Mouse (Mus musculus): ENCODE data around the gene Pik3r2.
A peak's percentile ranks its signal among the peaks of the same experiment; 100 is the strongest.

The Pik3r2 gene

DNA sequence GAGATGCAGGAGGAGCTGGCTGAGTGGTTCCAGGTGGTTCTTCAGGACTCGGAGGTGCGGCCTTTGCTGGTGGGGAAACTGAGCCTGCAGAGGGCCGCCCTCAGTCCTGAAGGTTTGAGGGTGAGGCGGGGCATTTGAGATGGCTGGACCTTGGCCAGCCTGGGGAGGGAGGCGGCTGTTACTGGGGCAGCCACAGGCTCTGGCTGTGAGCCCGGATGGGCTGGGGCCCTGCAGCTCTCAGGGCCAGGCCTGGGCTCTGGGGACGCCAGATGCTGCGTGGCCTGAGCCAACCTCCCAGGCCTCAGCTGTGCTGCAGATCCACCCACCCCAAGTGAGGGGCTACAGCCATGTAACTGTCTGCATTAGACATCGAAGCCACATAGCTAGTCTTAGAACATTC, 2.7 kb downstream of the Pik3r2 start:
- peak; percentile 89 for DNase-seq (ENCODE audit: extremely low read depth, insufficient read length, low spot score)

DNA sequence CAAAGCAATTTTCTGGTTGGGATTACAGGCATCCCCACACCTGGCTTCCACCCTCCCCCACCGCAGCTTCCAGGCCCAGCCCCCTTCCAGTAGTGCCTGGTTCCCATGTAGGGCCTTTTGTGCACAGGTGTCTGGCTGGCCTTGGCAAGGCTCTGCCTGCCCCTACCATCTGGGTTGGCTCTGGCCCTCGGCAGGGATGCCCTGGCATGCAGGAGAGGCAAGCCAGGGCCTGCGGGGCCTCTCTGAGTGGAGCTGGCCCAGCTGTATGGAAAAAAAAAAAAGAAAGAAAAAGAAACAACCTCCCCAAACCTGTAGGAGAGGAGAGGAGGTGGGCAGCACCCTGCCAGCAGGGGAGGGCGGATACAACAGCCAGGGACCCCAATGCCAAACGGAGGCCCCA, 3.1 kb downstream of the Pik3r2 start:
- DNase-seq (ENCODE audit: extremely low read depth, insufficient read length, low spot score): no peak

DNA sequence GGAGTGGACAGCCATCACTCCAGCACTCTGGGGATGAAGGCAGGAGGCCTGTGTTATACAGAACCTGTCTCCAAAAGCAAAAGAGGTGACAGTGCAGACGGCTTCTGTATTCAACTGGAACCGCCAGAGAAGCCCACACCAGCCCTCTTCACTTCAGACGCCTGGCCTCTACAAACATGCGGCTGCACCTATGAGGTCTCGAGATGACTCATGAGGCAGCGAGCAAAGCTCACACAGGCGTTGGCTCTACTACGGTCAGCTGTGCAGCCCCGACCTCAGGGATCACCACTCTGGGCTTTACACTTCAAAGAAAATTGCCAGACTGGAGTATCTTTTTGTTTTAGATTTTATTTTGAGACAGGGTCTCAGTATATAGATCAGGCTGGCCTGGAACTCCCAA, 3.6 kb downstream of the Pik3r2 start:
- DNase-seq (ENCODE audit: extremely low read depth, insufficient read length, low spot score): peak; percentile 59

DNA sequence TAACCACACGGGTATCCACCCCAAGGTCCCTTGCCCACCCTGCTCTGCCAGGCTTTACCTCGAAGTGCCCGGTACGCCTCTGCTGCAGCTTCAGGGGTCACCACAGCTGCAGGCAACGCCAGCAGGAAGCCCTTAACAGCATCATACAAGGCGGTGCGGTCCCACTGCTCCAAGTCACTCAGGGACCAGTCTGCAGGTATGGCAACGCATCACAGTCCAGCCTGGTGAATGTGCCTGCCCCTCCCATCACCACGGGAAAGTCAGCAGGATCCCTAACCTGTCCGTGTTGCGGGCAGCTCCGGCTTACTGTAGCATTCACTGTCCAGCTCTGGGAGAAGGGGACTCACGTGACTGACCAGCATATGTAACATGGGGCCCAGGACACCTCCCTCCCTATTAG, 4.4 kb downstream of the Pik3r2 start:
- DNase-seq (ENCODE audit: extremely low read depth, insufficient read length, low spot score): no peak

DNA sequence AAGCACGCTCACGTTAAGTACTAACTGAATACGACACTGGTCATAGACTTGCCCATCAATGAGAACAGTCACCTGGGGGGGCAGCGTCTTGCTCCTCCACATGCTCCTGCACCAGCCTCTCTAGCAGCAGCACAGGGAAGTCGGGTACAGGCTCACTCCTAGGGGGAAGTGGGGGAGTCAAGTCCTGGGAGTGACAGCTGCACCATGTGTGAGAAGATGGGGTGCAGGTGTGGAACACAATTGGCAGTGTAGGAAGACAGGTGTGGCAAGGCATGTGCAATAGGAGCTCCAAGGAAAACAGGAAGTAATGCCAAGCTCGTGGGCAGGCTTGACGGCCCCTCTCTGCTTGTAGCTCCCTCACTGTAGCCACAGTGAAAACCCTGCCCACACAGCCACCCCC, 5.3 kb downstream of the Pik3r2 start:
- no peak for DNase-seq (ENCODE audit: extremely low read depth, insufficient read length, low spot score)

DNA sequence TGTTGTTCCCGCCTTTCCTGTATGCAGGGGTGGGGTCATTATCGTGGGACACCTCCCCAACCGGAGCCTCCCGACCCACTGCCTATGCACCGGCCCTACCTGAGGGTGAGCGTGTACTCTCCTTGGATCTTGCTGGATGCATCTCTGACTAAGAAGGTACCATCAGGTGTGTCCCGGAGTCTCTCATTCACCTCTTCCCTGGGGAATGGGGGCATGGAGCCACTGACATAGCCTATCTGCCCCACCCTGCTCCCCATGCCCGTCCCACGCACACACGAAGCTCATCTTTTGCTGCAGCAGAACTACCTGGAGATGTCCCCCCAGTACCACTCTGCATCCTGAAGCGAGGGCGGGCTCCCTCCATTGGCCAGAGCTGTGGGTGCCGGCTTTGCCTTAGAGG, 5.8 kb downstream of the Pik3r2 start:
- DNase-seq (ENCODE audit: extremely low read depth, insufficient read length, low spot score): no peak

DNA sequence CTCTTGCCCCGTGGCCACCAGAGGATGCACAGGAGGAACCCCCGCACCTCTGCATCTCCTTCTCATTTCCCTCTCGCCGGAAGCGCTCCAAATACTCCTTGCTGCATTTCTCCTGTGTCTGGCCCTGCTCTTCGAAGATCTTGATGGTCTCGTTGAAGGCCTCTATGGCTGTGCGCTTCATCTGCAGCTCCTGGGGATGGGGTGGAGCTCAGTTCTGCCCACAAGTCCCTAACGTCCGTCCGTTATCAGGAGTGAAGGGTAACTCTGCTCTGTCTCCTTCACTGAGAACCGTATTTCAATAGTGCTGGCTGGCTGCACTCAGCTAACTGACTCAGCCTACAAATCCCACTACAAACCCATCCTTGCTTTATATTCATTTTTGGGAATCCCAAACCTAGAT, 6.7 kb downstream of the Pik3r2 start:
- no peak for DNase-seq (ENCODE audit: extremely low read depth, insufficient read length, low spot score)

DNA sequence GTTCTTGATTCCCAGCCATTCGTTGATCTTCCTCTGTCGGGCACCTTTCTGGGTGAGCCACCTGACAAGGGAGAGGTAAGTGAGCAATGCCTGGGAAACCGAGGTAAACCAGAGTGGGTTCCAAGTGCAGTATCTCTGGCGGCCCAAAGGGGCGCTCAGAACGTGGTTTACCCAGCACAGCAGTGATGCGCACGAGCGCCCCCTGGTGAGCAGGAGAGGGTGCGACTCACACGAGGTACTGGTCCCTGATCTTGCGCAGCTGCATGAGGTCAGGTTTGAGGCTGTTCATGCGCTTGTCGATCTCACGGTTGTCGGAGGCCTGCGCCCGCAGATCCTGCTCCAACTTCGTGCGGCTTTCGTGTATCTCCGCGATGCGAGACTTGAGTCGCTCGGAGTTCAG, 7.2 kb downstream of the Pik3r2 start:
- peak; percentile 81 for DNase-seq (ENCODE audit: extremely low read depth, insufficient read length, low spot score)

DNA sequence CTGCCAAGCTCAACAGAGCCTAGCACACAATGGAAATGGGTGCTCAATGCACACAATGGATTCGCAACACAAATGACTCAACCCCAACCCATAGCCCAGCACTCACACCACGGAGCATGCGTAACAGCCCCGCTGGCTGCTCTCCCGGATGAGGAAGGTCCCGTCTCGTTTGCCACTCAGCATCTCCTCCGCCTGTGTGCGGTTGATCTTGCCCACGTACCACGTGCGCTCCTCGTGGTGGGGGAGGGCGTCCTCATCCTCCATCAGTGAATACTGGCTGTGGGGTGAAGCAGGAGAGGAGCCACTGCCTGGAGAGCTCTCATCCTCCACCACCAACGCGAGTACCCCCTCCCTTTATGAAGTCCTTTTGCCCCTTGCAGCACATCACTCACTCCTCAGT, 7.6 kb downstream of the Pik3r2 start:
- no peak for DNase-seq (ENCODE audit: extremely low read depth, insufficient read length, low spot score)

DNA sequence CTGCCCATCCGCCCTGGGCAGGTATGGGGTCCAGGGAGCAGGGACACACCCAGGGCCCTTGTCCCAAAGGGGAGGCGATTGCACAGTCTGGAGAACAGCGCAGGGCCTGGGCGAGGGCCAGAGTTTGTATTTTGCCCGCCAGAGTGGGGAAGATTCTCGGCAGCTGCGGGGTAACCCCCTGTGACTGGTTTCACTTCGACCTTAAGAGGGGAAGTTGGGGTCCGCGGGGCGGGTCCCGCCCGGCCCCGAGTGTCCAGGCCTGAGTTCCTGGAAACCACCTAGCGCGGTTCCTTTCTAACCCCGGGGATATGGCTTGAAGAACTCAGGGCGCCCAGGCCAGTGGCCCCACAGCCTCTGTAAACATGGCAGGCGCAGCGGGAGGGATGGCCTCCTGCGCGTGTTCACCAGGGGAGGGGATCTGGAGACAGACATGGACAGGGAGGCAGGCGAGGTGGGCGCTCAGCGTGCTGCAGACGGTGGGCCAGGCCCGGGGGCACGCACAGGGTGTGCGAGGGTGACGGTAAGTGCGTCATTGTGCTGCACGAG, 8.2 kb downstream of the Pik3r2 start:
- no peak for DNase-seq (ENCODE audit: extremely low read depth, insufficient read length, low spot score)

DNA sequence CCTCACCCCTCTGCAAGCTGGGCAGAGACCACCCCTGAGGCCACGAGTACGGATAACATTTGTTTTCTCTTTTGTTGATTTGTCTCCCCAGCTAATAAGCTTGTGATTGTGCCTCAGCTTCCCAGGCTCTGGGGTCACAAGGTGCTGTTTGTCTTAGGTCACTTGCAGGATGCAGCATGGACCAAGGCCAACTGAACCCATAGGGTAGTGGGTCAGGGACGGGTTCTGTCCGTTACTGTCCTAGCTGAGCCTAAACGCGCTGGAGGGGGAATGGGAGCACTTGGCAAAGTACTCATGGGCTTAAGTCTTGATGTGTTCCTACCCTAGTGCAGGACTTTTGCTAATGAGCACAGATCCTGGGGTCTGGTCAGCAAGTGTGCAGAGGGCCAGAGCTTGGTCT, 9.0 kb downstream of the Pik3r2 start:
- DNase-seq (ENCODE audit: extremely low read depth, insufficient read length, low spot score): no peak

DNA sequence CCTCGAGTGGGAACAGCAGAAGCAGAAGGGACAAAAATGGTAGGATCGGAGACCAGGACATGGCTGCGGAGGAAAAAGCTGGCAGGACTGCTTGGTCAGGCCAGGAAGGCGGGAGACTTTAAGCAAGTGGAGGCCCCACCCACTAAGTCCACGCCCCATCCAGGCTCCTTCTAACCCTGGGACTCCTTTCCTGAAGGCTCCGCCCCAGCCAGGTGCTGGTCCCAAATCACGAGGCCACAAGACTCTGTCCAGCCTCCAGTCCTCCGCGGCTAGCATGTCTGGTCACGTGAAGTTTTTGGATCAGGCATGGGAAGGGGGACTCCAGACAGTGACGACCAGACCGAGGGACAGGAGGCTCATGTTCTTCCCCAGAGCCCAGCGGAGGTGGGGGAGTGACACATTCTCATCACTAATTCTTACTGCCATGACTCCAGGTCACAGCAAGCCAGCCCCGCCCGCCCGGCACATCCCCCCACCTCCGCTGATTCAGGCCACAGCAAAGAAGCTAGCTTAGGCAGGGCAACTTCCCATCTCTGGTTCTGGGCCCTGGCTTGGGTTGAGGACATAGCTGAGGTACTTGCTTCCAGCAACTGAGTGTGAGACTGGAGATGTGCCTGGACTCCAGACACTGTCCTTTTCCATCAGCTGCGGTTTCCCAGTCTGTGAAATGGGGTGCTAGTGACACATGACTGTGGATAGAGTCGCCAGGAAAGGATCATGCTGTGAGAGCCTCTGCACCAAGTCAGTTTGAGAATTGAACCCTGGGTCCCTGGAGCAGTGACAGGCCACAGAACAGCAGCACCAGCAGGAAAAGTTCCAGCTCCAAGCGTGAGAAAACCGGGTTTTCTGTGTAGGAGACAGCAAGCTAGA, 9.7 kb downstream of the Pik3r2 start:
- peak; percentile 88 for DNase-seq (ENCODE audit: extremely low read depth, insufficient read length, low spot score)

DNA sequence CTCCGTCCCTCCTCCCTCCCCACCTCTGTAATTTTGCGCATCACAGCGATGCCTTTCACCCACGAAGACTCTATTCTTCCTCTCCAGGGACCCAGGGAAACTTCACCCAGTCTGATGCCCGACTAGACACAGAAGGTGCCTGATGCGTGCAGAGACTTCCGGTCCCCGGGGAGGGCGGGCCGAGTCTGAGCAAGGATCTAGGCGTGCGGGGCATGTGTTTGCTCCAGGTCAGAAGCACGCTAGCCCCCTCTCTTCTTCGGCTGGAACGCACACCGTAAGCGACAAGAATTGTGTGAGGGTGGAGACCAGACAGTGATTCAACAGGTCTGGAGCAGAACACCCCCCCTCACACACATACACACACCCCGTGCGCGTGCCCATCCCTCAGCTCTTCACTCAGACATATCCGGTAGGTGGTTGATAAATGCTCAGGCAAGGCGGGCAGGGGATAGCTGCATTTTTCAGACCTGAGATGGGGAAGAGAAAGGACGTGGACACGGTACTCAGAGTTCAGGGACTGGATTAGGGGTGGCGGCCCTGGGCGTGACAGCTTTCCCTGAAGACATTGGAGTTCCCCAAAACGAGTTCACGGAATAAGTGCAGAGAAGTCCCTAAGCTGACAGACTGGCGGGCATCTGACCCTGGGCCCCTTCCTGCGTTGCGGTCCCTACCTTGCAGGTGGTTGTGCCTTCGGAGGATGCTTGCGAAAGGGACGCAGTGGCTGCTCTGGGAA, 10.5 kb downstream of the Pik3r2 start:
- peak; percentile 71 for DNase-seq (ENCODE audit: extremely low read depth, insufficient read length, low spot score)

DNA sequence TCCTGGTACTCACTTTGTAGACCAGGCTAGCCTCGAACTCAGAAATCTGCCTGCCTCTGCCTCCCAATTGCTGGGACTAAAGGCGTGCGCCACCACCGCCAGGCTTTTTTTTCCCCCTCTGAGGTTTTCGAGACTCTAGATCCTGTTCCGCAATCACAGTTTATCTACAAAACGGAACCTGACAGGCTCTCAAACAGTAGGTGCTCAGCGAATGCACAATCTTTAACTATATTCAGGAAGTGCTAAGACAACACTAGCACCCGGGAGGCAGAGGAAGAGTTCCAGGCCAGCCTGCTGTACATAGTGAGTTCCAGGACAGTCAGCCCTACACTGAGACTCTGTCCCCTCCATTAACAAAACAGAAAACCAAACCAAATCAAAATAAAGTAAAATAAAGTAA, 11.2 kb downstream of the Pik3r2 start:
- no peak for DNase-seq (ENCODE audit: extremely low read depth, insufficient read length, low spot score)

DNA sequence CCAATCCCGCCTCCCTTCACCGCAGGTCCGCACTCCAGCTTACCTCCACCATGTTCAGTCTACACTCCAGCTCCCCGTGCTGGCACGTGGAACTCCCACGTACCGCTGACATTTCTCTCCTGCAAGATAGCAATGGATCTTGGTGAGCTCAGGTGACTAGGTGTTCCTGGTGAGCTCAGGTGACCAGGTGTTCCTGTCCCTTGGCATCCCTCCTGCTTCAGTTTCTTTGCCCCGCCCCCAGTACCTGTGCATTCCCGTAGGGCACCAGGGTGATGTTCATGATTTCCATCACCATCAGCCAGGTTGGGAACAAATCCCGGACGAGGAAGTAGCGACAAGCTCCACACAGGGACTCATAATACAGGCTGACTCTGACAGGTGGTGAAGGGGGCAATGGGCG, 11.8 kb downstream of the Pik3r2 start:
- no peak for DNase-seq (ENCODE audit: extremely low read depth, insufficient read length, low spot score)

DNA sequence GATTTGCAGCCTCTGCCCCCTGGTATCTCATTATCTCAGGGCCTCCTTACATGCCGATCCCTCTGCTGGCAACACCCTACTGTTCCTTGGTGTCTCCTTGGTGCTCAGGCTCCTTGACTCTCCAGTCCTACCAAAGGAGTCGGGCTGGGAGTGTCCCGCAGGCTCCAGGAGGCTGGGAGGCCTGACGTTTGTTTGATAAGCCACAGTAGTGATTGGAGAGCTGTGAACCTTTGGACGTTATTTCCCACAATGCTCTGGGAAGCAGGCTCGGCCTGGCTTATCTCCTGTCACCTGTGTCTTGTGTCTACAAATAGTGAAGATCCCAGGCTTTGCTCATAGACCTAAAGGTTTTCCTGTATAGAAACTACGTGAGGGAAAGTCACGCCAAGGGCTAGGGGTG, 12.5 kb downstream of the Pik3r2 start:
- DNase-seq (ENCODE audit: extremely low read depth, insufficient read length, low spot score): no peak

DNA sequence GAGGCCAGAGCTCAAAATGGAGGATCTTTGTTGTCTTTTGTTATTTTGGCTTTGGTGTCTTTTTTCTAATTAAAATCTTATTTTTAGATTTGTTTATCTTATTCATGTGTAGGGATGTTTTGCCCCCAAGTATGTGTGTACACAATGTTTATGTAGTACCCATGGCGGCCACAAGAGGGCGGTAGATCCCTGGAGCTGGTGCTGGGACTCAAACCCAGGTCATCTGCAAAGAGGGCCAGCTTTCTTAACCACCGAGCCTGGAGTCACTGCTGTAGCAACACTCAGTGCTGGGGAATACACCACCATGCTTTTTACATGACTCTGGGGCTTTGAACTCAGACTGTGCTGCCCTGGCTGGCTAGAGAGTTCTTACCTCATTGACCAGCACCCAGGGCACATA, 13.2 kb downstream of the Pik3r2 start:
- no peak for DNase-seq (ENCODE audit: extremely low read depth, insufficient read length, low spot score)

DNA sequence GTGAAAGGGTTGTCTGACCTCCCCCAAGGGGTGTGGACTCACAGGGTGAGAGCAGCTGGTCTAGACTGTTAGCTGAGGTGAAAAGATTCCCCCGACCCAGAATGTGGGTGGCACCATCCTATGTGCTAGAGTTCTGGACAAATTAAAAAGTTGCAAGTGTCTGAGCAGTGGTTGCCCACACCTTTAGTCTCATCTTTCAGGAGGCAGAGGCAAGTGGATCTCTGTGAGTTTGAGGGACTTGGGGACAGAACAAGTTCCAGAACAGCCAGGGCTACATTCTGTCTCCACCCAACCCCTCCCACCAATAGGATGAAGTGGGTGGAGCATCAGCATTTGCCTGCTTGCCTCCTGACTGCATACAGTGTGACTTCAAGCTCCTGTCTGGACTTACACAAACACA, 14.4 kb downstream of the Pik3r2 start:
- DNase-seq (ENCODE audit: extremely low read depth, insufficient read length, low spot score): no peak

DNA sequence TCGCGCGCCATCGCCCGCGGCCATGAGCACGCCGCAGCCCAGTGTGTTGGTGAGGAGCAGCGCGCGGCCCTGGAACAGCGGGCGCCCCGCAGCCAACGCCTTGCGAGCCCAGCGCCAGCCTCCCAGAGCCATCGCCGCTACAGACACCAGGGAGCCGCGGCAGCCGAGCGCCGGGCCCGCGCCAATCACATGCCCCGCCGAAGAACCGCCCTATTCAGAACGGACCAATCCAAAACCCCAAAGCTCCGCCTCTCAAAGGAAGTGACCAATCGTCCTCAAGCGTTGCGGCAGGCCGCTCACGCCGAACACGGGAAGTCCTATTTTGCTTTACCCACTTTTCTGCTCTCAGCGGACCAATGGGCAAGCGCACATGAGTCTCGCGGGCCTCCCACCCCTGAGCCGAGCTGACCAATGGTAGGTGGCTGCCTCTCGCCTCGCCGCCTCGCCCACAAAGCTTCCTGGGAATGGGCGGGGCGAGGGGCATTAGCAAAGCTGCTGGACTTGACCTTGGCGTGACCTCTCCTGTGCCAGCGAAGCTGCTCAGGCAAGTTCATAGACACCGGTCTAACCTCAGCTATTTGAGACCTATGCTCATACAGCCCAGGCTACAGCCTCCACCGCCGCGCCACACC, 15.6 kb downstream of the Pik3r2 start, which contains the start of gene Mpv17l2:
Gene Mpv17l2, minus strand, starts transcription at position 172 of the 632 bp plus-strand sequence.
- peak; percentile 96 for DNase-seq (ENCODE audit: extremely low read depth, insufficient read length, low spot score)

DNA sequence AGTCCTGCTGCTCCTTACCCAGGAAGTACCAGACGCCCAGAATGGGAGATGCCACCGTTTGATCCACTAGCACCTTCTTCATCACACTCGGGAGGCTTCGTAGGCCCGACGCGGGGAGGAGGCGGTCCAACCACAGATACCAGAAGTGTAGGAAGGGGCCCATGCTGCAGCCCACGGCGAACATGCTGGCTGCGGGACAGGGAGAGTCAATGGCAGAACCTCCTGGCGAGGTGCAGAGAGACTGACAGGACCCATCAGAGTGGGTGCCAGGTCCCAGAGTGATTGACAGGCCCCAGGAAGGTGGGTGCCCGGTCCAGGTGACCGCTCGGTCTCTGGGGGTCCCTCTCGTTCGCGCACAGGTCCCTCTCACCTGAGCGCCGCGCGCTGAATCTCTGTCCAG, 16.2 kb downstream of the Pik3r2 start:
- no peak for DNase-seq (ENCODE audit: extremely low read depth, insufficient read length, low spot score)

Measured in 3134 (cell line).